Mouse (Mus musculus) forebrain, embryonic 15.5 days (tissue): ENCODE results near the gene Man2b2. TPM values are rescaled to one million over a fixed set of nuclear protein-coding genes. Genes with fewer than 3 reads are reported as not detected.
A peak's percentile ranks its signal among the peaks of the same experiment; 100 is the strongest.

Experiments used
- ATAC-seq: fragments of 200-750 bp; cut with Nextera tagmentation; replicated peaks from 2 replicates; pipeline ENCODE4 v1.8.0; 2017; ENCODE audit warnings: mild to moderate bottlenecking, moderate TSS enrichment, moderate library complexity
- H3K27ac ChIP-seq: fragments of 300-500 bp; sonication (generic); replicated peaks from 2 replicates; pipeline ENCODE4 v1.5.1; 2015; ENCODE audit warnings: mild to moderate bottlenecking, inconsistent platforms
- H3K27me3 ChIP-seq: fragments of 300-500 bp; sonication (generic); 2 replicates; pipeline ENCODE4 v1.6.1; 2015; ENCODE audit warnings: inconsistent platforms
- H3K36me3 ChIP-seq: fragments of 300-500 bp; sonication (generic); 2 replicates; pipeline ENCODE4 v1.6.1; 2015; ENCODE audit warnings: mild to moderate bottlenecking, inconsistent platforms
- H3K4me1 ChIP-seq: fragments of 300-500 bp; sonication (generic); 2 replicates; pipeline ENCODE4 v1.6.1; 2015; ENCODE audit warnings: inconsistent platforms
- H3K4me2 ChIP-seq: fragments of 300-500 bp; sonication (generic); replicated peaks from 2 replicates; pipeline ENCODE4 v1.6.1; 2015; ENCODE audit warnings: mild to moderate bottlenecking, inconsistent platforms
- H3K4me3 ChIP-seq: fragments of 300-500 bp; sonication (generic); 2 replicates; pipeline ENCODE4 v1.5.1; 2015; ENCODE audit warnings: mild to moderate bottlenecking, inconsistent platforms
- H3K9ac ChIP-seq: fragments of 300-500 bp; sonication (generic); replicated peaks from 2 replicates; pipeline ENCODE4 v1.6.1; 2015; ENCODE audit warnings: mild to moderate bottlenecking, inconsistent platforms
- H3K9me3 ChIP-seq: fragments of 300-500 bp; sonication (generic); 2 replicates; pipeline ENCODE4 v1.6.1; 2016; ENCODE audit warnings: inconsistent platforms
- WGBS: fragments of 180-500 bp; shearing (Covaris S2); methylation state at CpG from one replicate; pipeline ENCODE4 v1.1.7; 2015; ENCODE audit warnings: mixed read lengths; 5-methylcytosine and 5-hydroxymethylcytosine counted together
- polyA plus RNA-seq: library from polyadenylated mRNA; unstranded; fragments of >200 nt; fragmentation: Nextera tagmentation; extraction: Ambion mirVana; gene quantifications from 2 replicates; pipeline ENCODE4 v1.2.1, GENCODE M21; 2015

Gene Man2b2
- polyA plus RNA-seq, 1 experiment from 2014 or later: 7.1 TPM

DNA sequence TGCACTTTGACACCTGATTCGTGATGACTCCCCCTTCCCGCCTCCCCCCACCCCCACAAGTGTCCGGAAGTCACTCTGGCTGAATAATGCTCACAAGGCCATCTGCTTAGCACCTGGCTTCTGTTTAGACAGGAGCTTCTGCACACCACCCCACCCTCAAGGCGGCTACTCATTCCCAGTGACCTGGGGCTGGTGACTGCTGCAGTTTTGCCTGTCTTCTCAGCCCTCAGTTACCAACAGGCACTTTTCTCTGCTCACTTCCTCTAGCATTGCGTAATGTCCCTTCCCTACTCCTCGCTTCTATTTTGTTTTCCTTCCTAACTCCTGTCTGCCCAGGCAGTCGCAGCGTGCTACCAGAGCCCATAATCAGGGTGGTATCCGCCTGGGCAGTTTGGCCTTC lies 38.6 kb downstream of the Man2b2 start:
- Histone ChIP-seq H3K9ac (no peak overlapping the region), H3K36me3 (0 out of 2 replicates have a peak, but pooled peaks cover 5% of the 10 kb centered on the region), H3K27me3 (no peaks in the 10 kb centered on the region), H3K27ac (no peak overlapping the region), H3K4me1 (peaks cover 12% of the 10 kb centered on the region), H3K9me3 (no peaks in the 10 kb centered on the region), H3K4me3 (no peak overlapping the region), H3K4me2 (no peak overlapping the region)
- WGBS: 87% methylated on average over 9 of the region's 9 CpGs
- no peak for ATAC-seq

DNA sequence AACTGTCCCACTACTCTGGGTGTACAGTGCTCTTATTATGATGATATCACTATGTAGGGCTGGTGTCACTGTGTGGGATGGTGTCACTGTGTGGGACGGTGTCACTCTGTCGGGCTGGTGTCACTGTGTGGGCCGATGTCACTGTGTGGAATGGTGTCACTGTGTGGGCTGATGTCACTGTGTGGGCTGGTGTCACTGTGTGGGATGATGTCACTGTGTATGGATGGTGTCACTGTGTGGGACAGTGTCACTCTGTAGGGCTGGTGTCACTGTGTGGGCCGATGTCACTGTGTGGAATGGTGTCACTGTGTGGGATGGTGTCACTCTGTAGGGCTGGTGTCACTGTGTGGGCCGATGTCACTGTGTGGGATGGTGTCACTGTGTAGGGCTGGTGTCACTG lies 44.4 kb downstream of the Man2b2 start:
- no peak for ATAC-seq

DNA sequence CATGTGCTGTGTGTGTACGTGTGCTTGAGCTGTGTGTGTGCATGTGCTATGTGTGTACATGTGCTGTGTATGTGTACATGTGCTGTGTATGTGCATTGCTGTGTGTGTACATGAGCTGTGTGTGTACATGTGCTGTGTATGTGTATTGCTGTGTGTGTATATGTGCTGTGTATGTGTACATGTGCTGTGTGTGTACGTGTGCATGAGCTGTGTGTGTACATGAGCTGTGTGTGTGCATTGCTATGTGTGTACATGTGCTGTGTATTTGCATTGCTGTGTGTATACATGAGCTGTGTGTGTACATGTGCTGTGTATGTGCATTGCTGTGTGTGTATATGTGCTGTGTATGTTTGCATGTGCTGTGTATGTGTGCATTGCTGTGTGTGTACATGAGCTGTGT lies 50.9 kb downstream of the Man2b2 start:
- no peaks in the 10 kb centered on the region for H3K36me3 ChIP-seq
- WGBS: 76% methylated on average over 2 of the region's 2 CpGs

More for the DNA sequence above, 44.4 kb downstream of the Man2b2 start:
- no peaks in the 10 kb centered on the region for H3K27me3 ChIP-seq
- no peak overlapping the region for H3K4me2 ChIP-seq
- no peaks in the 10 kb centered on the region for H3K4me1 ChIP-seq
- H3K4me3 ChIP-seq: no peak overlapping the region
- no peaks in the 10 kb centered on the region for H3K36me3 ChIP-seq
- H3K9me3 ChIP-seq: no peaks in the 10 kb centered on the region
- no peak overlapping the region for H3K9ac ChIP-seq
- no peak overlapping the region for H3K27ac ChIP-seq
- 92% methylated on average over 5 of the region's 5 CpGs for WGBS

DNA sequence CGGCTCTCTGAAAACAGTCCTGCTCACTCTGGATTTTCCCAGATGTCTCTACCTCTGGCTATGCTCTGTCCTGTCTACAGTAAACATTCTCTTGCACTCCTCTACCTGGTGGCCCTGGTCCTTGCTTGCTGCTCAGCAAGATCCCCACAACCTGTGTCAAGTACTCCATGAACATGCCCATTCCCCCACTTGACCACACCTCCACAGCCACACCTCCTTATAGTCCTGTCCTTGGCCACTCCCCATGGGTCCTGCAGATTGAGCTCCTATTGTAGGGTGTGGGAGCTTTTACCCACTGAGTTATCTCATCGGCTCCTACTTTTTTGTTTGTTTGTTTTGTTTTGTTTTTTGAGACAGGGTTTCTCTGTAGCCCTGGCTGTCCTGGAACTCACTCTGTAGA lies 51.6 kb downstream of the Man2b2 start:
- no peak for ATAC-seq
- 94% methylated on average over 1 of the region's 2 CpGs for WGBS

More for the DNA sequence above, 50.9 kb downstream of the Man2b2 start:
- H3K4me3 ChIP-seq: no peak overlapping the region
- no peaks in the 10 kb centered on the region for H3K27me3 ChIP-seq
- no peaks in the 10 kb centered on the region for H3K9me3 ChIP-seq
- no peak overlapping the region for H3K9ac ChIP-seq
- H3K4me1 ChIP-seq: no peaks in the 10 kb centered on the region
- no peak overlapping the region for H3K27ac ChIP-seq
- H3K4me2 ChIP-seq: no peak overlapping the region
- ATAC-seq: no peak

DNA sequence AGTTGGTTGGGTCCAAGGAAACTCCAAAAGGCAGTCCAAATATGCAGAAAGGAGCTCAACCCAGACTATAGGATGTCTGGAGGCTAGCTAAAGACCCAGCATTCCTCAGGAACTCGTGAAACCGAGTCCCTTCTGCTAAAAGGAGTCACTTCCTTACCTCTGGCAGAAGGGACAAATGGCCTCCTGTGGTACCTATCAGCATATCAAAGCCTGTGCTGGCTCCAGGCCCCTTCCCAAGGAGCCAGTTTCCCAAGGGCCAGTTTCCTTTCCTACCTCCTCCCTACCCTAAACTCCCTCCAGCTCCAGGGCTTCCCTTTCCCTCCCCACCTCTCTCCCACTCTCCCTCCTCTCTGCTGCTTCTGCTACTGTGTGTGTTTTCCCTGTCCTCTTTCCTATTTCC lies 53.3 kb downstream of the Man2b2 start:
- Histone ChIP-seq H3K27me3 (no peaks in the 10 kb centered on the region), H3K4me1 (no peaks in the 10 kb centered on the region), H3K4me3 (no peak overlapping the region), H3K4me2 (no peak overlapping the region), H3K27ac (no peak overlapping the region), H3K9me3 (no peaks in the 10 kb centered on the region), H3K9ac (no peak overlapping the region), H3K36me3 (no peaks in the 10 kb centered on the region)
- no peak for ATAC-seq
- WGBS: 0% methylated on average over 2 of the region's 2 CpGs

More for the DNA sequence above, 51.6 kb downstream of the Man2b2 start:
- H3K27me3 ChIP-seq: no peaks in the 10 kb centered on the region
- H3K9ac ChIP-seq: no peak overlapping the region
- H3K27ac ChIP-seq: no peak overlapping the region
- no peaks in the 10 kb centered on the region for H3K9me3 ChIP-seq
- H3K4me2 ChIP-seq: no peak overlapping the region
- no peak overlapping the region for H3K4me3 ChIP-seq
- no peaks in the 10 kb centered on the region for H3K4me1 ChIP-seq
- no peaks in the 10 kb centered on the region for H3K36me3 ChIP-seq

DNA sequence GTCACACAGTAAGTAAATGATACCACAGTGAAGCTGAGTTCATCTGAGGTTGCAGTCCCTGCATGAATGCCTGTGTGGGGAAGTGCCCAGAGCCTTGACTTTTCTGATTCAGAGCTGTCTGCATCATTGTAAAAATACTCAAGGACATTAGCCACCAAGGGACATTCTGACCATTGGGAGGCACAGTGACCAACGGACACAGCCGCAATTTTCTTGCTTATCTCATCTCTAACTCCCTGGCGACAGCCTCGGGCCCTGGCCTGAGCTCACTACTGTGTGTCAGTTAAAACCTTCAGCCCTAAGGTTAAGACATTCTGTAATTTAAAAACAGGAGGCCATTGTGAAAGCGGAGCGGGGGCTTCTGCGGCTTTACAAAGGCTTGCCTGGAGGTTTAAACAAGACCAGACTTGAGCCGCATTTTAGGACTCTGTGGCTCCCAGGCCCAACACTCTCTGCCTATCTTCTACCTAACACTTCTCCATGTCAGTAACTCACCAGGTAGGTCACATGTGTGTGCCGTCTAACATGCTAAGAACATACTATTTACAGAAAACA lies 54.4 kb downstream of the Man2b2 start:
- Histone ChIP-seq H3K27ac (no peak overlapping the region), H3K4me1 (no peaks in the 10 kb centered on the region), H3K4me3 (no peak overlapping the region), H3K4me2 (no peak overlapping the region), H3K9ac (no peak overlapping the region), H3K27me3 (no peaks in the 10 kb centered on the region), H3K36me3 (no peaks in the 10 kb centered on the region), H3K9me3 (no peaks in the 10 kb centered on the region)
- no peak for ATAC-seq
- WGBS: 25% methylated on average over 9 of the region's 9 CpGs

DNA sequence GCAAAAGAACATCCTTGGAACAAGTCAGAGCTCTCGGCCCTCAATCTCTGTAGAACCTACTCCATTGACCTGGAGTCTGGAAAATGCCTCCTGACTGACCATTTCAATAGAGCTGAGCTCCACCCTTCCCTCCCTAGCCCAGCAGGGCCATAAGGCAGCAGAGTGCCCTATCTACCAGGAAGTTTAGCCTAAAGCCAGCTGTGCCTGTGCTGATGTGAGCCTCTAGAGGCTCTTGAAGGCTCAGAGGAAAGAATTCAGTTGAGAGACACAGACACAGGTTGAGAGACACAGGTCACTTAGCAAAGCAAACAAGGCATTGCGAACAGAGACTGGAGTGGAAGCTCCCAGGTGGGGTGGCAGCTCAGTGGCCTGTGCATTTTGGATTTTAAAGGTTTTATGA lies 55.1 kb downstream of the Man2b2 start:
- H3K27ac ChIP-seq: no peak overlapping the region
- no peaks in the 10 kb centered on the region for H3K27me3 ChIP-seq
- H3K36me3 ChIP-seq: no peaks in the 10 kb centered on the region
- H3K4me2 ChIP-seq: no peak overlapping the region
- H3K9me3 ChIP-seq: no peaks in the 10 kb centered on the region
- no peaks in the 10 kb centered on the region for H3K4me1 ChIP-seq
- H3K4me3 ChIP-seq: no peak overlapping the region
- no peak for ATAC-seq
- H3K9ac ChIP-seq: no peak overlapping the region
- 91% methylated on average over 2 of the region's 2 CpGs for WGBS

DNA sequence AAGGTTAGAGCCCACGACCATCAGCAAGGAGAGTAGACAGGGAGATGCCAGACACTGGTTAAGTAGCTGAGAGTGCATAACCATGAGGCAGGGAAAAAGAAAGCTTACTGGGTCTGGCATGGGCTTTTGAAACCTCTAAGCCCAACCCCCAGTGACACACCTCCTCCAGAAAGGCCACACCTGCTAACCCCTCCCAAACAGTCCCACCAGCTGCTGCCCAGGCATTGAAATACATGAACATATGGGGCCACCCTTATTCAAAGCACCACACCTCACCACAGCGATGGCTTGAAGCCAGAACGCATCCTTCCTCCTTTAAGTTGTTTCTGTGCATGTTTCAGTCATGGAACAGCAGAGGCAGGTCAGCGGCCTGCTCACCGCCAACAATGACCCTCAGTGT lies 57.9 kb downstream of the Man2b2 start:
- Histone ChIP-seq H3K27ac (no peak overlapping the region), H3K9me3 (no peaks in the 10 kb centered on the region), H3K4me3 (no peak overlapping the region), H3K9ac (no peak overlapping the region), H3K36me3 (no peaks in the 10 kb centered on the region), H3K4me1 (peaks cover 2% of the 10 kb centered on the region), H3K4me2 (no peak overlapping the region), H3K27me3 (no peaks in the 10 kb centered on the region)
- ATAC-seq: no peak
- WGBS: 80% methylated on average over 5 of the region's 5 CpGs

DNA sequence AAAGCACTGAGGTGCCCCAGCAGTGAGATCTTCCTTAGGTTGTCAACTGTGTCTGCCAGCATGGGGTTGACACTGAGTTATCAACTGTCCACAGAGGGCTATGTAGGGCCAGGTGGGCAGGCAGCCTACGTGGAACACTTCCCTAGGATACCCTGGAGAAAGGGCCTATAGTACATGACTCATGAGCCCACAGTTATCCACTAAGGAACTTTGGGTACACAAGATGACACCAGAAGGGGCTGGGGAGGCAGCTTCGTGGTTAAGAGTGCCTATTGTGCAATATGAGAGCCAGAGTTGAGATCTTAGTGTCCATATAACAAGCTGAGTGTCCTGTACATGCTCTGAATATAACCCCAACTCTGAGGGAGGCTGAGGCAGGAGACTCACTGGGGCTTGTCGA lies 60.9 kb downstream of the Man2b2 start:
- no peak overlapping the region for H3K4me2 ChIP-seq
- 63% methylated on average over 3 of the region's 3 CpGs for WGBS
- no peak overlapping the region for H3K4me3 ChIP-seq
- H3K27ac ChIP-seq: no peak overlapping the region
- H3K9me3 ChIP-seq: no peaks in the 10 kb centered on the region
- ATAC-seq: no peak
- H3K36me3 ChIP-seq: no peaks in the 10 kb centered on the region
- H3K9ac ChIP-seq: no peak overlapping the region
- no peaks in the 10 kb centered on the region for H3K27me3 ChIP-seq
- peaks cover 12% of the 10 kb centered on the region for H3K4me1 ChIP-seq

DNA sequence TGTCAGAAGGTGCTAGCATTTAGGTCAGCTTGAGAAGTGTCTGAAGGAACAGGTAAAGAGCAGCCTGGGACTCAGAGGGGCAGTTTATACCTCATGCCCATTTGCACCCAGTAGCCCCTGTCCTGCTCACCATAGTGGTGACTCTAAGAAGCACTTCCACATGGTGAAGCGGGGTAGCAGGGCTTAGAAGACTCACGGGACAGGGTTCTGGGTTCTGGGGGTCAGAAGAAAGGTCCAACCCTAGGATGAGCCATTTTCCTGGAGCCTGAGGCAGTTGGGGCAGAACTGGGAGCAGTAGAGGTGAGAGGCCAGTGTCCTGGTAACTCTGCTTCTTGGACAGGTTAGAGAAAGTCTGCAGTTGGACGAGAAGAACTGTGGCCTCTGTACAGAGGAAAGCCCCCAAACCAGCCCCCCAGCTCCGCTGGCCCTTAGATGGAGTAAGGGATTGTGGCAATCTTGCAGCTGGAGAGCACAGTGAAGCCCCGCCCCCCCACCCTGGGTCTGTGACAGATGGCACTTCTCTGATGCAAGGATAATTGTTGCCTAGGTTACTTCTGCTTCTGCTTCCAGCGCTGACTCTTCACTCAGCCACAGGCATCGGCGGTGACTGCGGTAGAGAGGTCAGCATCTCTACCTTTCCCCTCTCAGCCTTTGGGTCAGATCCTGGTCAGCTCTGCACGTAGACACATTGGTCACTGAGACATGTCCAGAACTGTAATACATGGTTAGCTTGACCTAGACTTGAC lies 63.3 kb downstream of the Man2b2 start:
- no peak overlapping the region for H3K9ac ChIP-seq
- no peak overlapping the region for H3K4me3 ChIP-seq
- no peaks in the 10 kb centered on the region for H3K36me3 ChIP-seq
- 41% methylated on average over 10 of the region's 10 CpGs for WGBS
- peak overlapping the region; percentile 31; the same call in 1 of the 2 replicates for H3K27ac ChIP-seq
- peak overlapping the region; percentile 19 for H3K4me2 ChIP-seq
- H3K9me3 ChIP-seq: no peaks in the 10 kb centered on the region
- H3K4me1 ChIP-seq: peaks cover 12% of the 10 kb centered on the region
- no peaks in the 10 kb centered on the region for H3K27me3 ChIP-seq
- ATAC-seq: peak; percentile 78; the same call in 1 of the 2 replicates

DNA sequence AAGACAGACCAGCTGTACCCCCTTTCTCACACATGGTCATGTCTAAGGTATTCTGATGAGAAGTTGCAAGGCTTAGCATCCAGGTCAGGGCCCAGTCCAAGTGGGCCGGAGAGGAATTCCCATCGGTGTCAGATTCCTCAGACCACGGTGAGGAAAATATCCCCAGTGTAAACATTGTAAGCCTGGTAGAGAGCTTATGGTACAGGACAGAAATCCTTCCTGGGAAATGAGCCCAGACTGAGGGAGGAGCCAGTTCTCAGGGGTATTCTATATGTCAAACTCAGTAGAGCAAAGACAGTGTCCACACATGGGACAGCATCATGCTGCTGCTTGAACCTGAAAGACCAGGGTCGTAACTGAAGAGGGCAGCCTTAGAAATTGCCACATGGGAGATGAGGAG lies 70.6 kb downstream of the Man2b2 start:
- no peaks in the 10 kb centered on the region for H3K9me3 ChIP-seq
- H3K27me3 ChIP-seq: no peaks in the 10 kb centered on the region
- no peaks in the 10 kb centered on the region for H3K4me1 ChIP-seq
- no peak overlapping the region for H3K4me2 ChIP-seq
- H3K9ac ChIP-seq: no peak overlapping the region
- WGBS: 82% methylated on average over 4 of the region's 4 CpGs
- ATAC-seq: no peak
- no peak overlapping the region for H3K27ac ChIP-seq
- no peak overlapping the region for H3K4me3 ChIP-seq
- H3K36me3 ChIP-seq: no peaks in the 10 kb centered on the region

DNA sequence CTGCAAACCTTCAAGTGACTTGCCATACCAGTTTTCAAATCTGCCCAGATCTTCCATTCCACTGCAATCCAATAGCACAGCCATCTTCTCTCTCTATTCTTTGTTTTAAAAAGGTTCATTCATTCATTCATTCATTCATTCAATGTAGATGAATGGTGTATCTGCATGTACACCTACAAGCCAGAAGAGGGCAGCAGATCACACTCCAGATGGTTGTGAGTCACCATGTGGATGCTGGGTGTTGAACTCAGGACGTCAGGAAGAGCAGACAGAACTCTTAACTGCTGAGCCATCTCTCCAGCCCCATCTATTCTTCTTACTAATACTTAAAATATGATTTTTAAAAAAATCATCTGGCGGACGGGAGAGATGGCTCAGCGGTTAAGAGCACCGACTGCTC lies 73.4 kb downstream of the Man2b2 start:
- Histone ChIP-seq H3K4me1 (no peaks in the 10 kb centered on the region), H3K27me3 (no peaks in the 10 kb centered on the region), H3K4me3 (no peak overlapping the region), H3K36me3 (no peaks in the 10 kb centered on the region), H3K9ac (no peak overlapping the region), H3K4me2 (no peak overlapping the region), H3K27ac (no peak overlapping the region), H3K9me3 (no peaks in the 10 kb centered on the region)
- ATAC-seq: no peak
- WGBS: 64% methylated on average over 5 of the region's 5 CpGs
